Mouse (Mus musculus): Measurements from ENCODE around the gene Aknad1.

Aknad1 gene

GRCm38 (mm10) chr3:108786520-108786919, 47.1 kb downstream of the Aknad1 start:
- DNase-seq (ENCODE audit: low spot score), result no peak

GRCm38 (mm10) chr3:108787754-108788454, 48.4 kb downstream of the Aknad1 start:
- DNase-seq (ENCODE audit: low spot score), result no peak

- no peak for DNase-seq (ENCODE audit: low spot score)
Measured at GRCm38 (mm10) chr3:108788455-108788794, 49.0 kb downstream of the Aknad1 start.

GRCm38 (mm10) chr3:108789299-108789698, 49.8 kb downstream of the Aknad1 start:
- no peak for DNase-seq (ENCODE audit: low spot score)

GRCm38 (mm10) chr3:108790499-108790898, 51.0 kb downstream of the Aknad1 start:
- no peak for DNase-seq (ENCODE audit: low spot score)

DNA sequence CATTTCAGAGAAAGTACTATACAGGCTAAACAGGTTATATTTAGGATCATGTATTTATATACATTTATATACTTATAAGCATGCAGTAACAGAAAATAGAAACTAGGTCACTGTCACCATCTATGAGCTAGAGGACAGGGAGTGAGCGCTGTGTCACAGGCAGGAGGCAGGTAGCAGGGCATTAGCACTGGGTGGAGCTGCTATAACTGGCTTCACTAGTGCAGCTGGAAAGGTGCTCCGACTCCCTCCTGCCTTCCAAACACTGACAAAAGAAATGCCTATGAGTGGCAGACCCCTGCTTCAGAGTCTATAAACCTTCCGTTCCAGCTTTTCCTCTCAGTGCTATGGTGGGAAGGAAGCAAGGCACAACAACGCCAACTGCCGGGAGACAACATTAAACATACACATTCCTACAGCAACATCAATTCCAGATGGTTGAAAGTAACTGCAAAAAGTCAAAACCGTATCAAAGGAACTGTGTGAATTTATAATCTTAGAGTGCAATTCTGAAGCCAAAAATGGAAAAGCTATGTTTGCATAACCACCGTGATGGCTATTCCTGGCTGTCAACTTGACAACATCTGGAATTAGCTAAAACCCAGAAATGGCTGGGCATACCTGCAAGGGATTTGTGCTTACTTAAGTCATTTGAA, 51.7 kb downstream of the Aknad1 start:
- no peak for DNase-seq (ENCODE audit: low spot score)

DNA sequence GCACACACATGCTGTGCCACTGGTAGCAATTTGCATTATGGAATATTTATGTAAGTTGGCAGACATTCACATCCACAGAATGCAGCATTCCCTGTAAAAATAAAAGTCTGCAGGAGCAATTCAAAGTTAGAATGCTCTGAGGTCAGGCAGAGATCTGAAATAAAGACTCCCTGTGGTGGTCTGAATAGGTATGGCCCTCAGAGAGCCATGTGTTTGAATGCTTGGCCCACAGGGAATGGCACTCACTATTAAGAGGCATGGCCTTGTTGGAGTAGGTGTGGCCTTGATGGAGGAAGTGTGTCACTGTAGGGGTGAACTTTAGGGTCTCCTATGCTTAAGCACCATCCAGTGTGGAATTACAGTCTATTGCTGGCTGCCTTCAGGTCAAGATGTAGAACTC, 53.0 kb downstream of the Aknad1 start:
- DNase-seq (ENCODE audit: low spot score), result no peak

DNA sequence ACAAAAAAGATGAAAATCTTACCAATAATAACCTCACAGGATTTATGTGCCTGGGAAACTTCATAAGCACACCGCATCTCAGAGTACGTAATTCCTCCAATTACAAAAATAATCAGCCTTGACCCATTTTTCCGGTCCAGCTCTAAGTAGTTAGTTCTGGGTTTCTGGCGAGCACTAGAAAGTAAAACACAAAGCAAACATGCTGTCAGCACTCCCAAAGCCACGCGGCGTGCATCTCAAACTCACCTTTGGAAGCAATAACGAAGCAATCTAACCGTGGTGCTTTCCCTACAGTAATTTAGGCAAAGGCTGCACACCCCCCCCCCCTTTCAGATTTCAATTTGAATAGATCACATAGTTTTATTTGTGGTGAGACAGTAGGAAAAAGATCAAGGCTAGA, 55.3 kb downstream of the Aknad1 start:
- no peak for DNase-seq (ENCODE audit: low spot score)

- DNase-seq (ENCODE audit: low spot score), result no peak
Measured at GRCm38 (mm10) chr3:108795554-108796299, 56.3 kb downstream of the Aknad1 start.

- DNase-seq (ENCODE audit: low spot score), result no peak
Measured at GRCm38 (mm10) chr3:108796386-108796785, 56.9 kb downstream of the Aknad1 start.

- no peak for DNase-seq (ENCODE audit: low spot score)
Measured at GRCm38 (mm10) chr3:108797723-108798122, 58.3 kb downstream of the Aknad1 start.

DNA sequence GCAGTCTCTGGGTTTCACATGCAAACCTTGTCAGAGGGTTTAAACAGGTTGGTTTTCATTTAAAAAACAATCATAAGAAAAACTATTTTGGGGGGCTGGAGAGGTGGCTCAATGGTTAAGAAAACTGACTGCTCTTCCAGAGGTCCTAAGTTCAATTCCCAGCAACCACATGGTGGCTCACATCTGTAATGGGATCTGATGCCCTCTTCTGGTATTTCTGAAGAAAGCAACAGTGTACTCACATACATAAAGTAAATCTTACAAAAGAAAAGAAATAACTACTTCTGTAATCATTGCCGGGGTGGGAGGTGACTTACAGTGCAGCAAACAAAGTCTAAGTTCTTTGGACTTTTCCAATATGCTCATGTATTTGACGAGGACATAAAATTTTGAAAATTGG, 58.9 kb downstream of the Aknad1 start:
- DNase-seq (ENCODE audit: low spot score), result no peak

DNA sequence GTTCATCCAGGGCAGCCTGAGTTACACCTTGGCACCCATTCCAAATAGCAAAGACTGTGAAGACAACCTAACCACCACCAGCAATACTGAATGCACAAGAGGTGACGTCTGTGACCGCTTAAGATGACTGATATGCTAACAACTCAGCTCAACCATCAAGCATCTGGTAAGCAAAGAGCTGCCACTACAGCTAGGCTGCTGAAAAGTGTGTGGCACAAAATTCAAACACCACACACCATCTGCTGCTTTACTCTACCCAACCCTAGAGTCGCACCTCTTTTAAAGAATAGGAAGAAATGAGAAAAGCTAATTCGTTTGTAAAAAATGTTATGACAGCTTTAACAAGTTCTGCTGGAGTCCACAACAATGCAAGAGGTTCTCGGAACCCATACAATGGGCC, 66.2 kb downstream of the Aknad1 start:
- no peak for DNase-seq (ENCODE audit: low spot score)

GRCm38 (mm10) chr3:108810747-108811263, 71.3 kb downstream of the Aknad1 start:
- DNase-seq (ENCODE audit: low spot score), result no peak

- no peak for DNase-seq (ENCODE audit: low spot score)
Measured at GRCm38 (mm10) chr3:108815631-108816030, 76.2 kb downstream of the Aknad1 start.

DNA sequence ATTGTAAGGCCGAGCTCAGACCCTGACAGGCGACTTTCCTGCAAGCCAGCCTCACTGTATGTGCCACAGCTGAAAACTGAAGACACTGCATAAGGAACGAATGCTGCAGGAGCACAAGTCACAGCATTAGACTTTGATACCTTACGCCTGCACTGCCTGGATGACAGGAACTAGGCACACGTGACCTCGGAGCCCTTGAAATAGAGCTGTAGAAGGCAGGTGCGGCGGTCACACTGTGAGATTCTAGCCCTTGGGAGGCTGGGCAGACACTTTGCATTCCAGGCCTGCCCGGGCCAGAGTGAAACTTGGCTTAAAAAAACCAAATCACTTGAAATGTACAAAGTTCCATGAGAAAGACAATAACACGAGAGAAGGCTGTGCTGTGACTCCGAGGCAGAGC, 91.0 kb downstream of the Aknad1 start:
- DNase-seq (ENCODE audit: low spot score), result peak; percentile 70

- no peak for DNase-seq (ENCODE audit: low spot score)
Measured at GRCm38 (mm10) chr3:108831750-108832149, 92.3 kb downstream of the Aknad1 start.

All from lung, postnatal 25 days (tissue).